Mouse (Mus musculus): Measurements from ENCODE around the gene Poln. TPM values are rescaled to one million over a fixed set of nuclear protein-coding genes. Genes with fewer than 3 reads are reported as not detected.
A peak's percentile ranks its signal among the peaks of the same experiment; 100 is the strongest.

Poln gene
- polyA plus RNA-seq, 1 experiment from 2014 or later = 0.61 TPM

GRCm38 (mm10) chr5:34185791-34186190 lies 16.5 kb upstream of the Poln start:
- Histone ChIP-seq H3K4me2 (replicated peaks) (peak overlapping the region; percentile 87), H3K4me3 (peak overlapping the region; percentile 94), H3K9ac (peak overlapping the region; percentile 82), H3K27me3 (replicated peaks) (no peaks in the 10 kb centered on the region), H3K27ac (no peak overlapping the region), H3K36me3 (peaks cover 14% of the 10 kb centered on the region), H3K9me3 (no peaks in the 10 kb centered on the region), H3K4me1 (peaks cover 35% of the 10 kb centered on the region)
- no peak for ATAC-seq (ENCODE audit: low FRiP score, low read depth)

- Histone ChIP-seq H3K27ac (no peak overlapping the region), H3K9me3 (no peaks in the 10 kb centered on the region), H3K9ac (0 out of 2 replicates have a peak overlapping the region, but pooled peaks have one; percentile 0), H3K4me3 (no peak overlapping the region), H3K4me1 (peaks cover 35% of the 10 kb centered on the region), H3K36me3 (peaks cover 19% of the 10 kb centered on the region), H3K27me3 (replicated peaks) (no peaks in the 10 kb centered on the region), H3K4me2 (replicated peaks) (peak overlapping the region; percentile 87)
- 97% methylated on average over 1 of the region's 1 CpGs for WGBS
- ATAC-seq (ENCODE audit: low FRiP score, low read depth) = no peak
Observed at GRCm38 (mm10) chr5:34185051-34185580, 15.9 kb upstream of the Poln start.

- Histone ChIP-seq H3K4me2 (replicated peaks) (peak overlapping the region; percentile 9; the same call in 1 of the 2 replicates), H3K9ac (no peak overlapping the region)
Observed at GRCm38 (mm10) chr5:34183976-34184375, 14.7 kb upstream of the Poln start.

DNA sequence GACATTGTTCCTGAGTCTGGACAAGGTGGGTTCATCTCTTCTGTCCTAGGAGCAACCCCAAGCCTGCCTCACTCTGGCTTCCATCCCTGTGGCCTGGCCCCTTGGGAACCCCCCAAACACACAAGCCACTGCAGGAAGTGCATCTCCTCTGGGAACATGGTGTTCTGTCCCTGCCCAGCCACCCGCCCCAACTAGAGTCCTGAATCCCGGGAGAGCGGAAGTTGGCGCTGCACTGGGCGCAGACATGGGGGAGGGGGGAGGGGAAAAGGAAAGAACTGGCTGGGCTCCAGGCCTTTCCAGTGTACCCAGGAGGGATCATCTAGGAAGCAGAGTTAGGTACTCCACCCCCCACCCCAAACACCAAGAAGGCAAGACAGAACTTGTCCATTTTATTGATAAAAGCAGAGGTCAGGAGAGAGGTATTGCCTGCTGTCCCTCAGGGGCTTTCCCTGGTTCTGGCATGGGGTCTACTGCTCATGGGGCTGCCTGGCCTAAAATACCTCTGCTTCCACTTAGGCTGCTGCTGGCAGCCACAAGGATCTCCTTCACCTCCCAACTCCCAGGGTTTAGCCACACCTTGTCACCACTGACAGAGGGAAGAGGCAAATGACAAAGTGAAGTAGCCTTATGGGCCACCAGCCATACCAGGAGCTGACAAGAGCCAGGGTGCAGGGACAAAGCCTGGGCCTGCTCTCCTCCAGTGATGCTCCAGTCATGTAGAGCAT lies 14.1 kb upstream of the Poln start:
- Histone ChIP-seq H3K4me3 (no peak overlapping the region), H3K36me3 (peaks cover 28% of the 10 kb centered on the region), H3K4me1 (peaks cover 32% of the 10 kb centered on the region), H3K9ac (no peak overlapping the region), H3K9me3 (no peaks in the 10 kb centered on the region), H3K27me3 (replicated peaks) (no peaks in the 10 kb centered on the region), H3K4me2 (replicated peaks) (no peak overlapping the region), H3K27ac (no peak overlapping the region)
- WGBS = 87% methylated on average over 5 of the region's 5 CpGs
- no peak for ATAC-seq (ENCODE audit: low FRiP score, low read depth)

More at GRCm38 (mm10) chr5:34183976-34184375, 14.7 kb upstream of the Poln start:
- H3K4me1 ChIP-seq = peaks cover 35% of the 10 kb centered on the region
- ATAC-seq (ENCODE audit: low FRiP score, low read depth) = no peak
- H3K9me3 ChIP-seq = no peaks in the 10 kb centered on the region
- H3K27me3 ChIP-seq (replicated peaks) = no peaks in the 10 kb centered on the region
- no peak overlapping the region for H3K4me3 ChIP-seq
- peaks cover 22% of the 10 kb centered on the region for H3K36me3 ChIP-seq
- 91% methylated on average over 3 of the region's 3 CpGs for WGBS
- H3K27ac ChIP-seq = no peak overlapping the region

DNA sequence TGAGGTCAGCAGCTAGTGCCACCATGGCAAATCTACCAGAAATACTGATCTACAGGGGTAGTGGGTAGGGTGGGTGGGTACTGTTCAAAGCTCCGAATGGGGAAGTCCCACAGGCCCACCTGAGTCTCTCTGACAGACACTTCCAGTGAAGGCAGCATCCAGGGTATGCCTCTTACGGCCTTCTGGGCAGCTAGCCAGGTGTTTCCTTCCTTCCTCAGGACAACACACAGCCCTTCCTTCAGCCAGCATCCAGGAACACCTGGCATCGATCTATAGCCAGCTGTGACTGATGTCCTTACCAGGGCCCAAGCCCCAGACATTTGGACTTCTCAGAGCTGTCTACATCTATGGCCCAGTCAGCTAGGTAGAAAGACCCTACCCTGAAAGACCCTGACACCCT lies 13.2 kb upstream of the Poln start:
- H3K4me1 ChIP-seq = peaks cover 29% of the 10 kb centered on the region
- no peak overlapping the region for H3K4me2 ChIP-seq (replicated peaks)
- WGBS = 87% methylated on average over 3 of the region's 3 CpGs
- no peaks in the 10 kb centered on the region for H3K9me3 ChIP-seq
- H3K36me3 ChIP-seq = peaks cover 36% of the 10 kb centered on the region
- no peaks in the 10 kb centered on the region for H3K27me3 ChIP-seq (replicated peaks)
- no peak overlapping the region for H3K27ac ChIP-seq
- no peak overlapping the region for H3K4me3 ChIP-seq
- ATAC-seq (ENCODE audit: low FRiP score, low read depth) = no peak
- H3K9ac ChIP-seq = 0 out of 2 replicates have a peak overlapping the region, but pooled peaks have one; percentile 8

DNA sequence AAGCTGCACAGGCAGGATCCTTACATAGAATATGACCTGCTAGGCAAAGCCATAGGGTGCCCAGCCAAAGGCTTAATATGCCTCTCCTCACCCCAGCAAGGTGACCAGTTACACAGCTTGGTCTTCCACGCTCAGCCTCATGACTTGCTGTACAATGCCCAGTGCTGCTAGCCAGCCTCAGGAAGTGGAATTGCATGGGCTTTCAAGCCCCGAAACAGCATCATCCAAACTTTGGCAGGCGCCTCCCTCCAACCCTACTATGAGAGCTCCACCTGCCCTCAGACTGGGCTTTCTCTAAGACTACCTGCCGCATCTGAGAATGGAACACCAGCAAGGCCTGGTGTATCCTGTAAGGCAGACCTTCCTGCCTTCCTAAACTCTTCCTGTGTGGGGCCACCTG lies 8.6 kb upstream of the Poln start:
- Histone ChIP-seq H3K27ac (no peak overlapping the region), H3K9me3 (no peaks in the 10 kb centered on the region), H3K4me3 (no peak overlapping the region), H3K36me3 (peaks cover 73% of the 10 kb centered on the region), H3K4me1 (0 out of 2 replicates have a peak, but pooled peaks cover under 1% of the 10 kb centered on the region), H3K27me3 (replicated peaks) (no peaks in the 10 kb centered on the region), H3K4me2 (replicated peaks) (no peak overlapping the region), H3K9ac (no peak overlapping the region)
- WGBS = 94% methylated on average over 4 of the region's 4 CpGs
- no peak for ATAC-seq (ENCODE audit: low FRiP score, low read depth)

GRCm38 (mm10) chr5:34177091-34177490 lies 7.8 kb upstream of the Poln start:
- WGBS = 100% methylated on average over 2 of the region's 2 CpGs
- no peak for ATAC-seq (ENCODE audit: low FRiP score, low read depth)
- H3K27me3 ChIP-seq (replicated peaks) = no peaks in the 10 kb centered on the region

DNA sequence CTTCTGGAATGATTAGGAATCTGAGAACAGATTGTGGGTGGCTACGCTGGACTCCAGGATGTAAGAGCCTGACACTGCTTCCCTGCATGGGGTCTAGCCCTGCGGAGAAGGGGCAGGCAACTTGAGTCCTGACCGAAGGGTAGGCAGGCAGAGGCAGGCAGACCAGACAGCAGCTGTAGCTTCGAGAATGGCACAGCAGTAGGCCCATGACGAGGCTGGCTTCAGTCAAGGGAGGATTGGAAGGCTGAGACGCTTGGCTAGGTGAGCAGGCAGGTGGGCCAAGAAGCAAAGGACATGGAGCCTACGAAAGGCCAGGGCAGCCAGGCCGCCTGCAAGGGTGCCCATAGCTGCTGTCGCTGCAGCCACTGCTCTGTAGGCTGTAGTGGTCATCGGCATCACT lies 7.4 kb upstream of the Poln start:
- H3K4me2 ChIP-seq (replicated peaks) = no peak overlapping the region
- no peaks in the 10 kb centered on the region for H3K9me3 ChIP-seq
- no peaks in the 10 kb centered on the region for H3K4me1 ChIP-seq
- no peak for ATAC-seq (ENCODE audit: low FRiP score, low read depth)
- 80% methylated on average over 10 of the region's 10 CpGs for WGBS
- no peaks in the 10 kb centered on the region for H3K27me3 ChIP-seq (replicated peaks)
- peaks cover 65% of the 10 kb centered on the region for H3K36me3 ChIP-seq
- H3K9ac ChIP-seq = no peak overlapping the region
- H3K27ac ChIP-seq = no peak overlapping the region
- H3K4me3 ChIP-seq = no peak overlapping the region

More at GRCm38 (mm10) chr5:34177091-34177490, 7.8 kb upstream of the Poln start:
- Histone ChIP-seq H3K36me3 (peaks cover 67% of the 10 kb centered on the region), H3K27ac (no peak overlapping the region), H3K9ac (no peak overlapping the region), H3K9me3 (no peaks in the 10 kb centered on the region), H3K4me2 (replicated peaks) (no peak overlapping the region), H3K4me1 (no peaks in the 10 kb centered on the region), H3K4me3 (no peak overlapping the region)

DNA sequence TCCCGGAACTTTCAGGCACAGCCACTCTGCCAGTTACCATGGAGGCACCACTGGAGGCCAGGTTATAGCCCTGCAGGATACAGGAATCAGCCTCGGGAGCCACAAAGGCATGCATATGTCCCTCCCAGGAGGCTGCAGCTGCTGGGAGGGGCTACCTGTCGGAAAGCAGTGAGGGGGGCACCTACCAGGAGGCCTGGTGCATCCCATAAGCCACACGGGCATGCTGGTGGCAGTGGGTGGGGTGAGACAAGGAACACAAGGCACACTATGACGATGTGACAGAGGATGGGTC lies 6.1 kb upstream of the Poln start:
- Histone ChIP-seq H3K9me3 (no peaks in the 10 kb centered on the region), H3K36me3 (peaks cover 62% of the 10 kb centered on the region), H3K27ac (no peak overlapping the region), H3K4me2 (replicated peaks) (no peak overlapping the region), H3K4me1 (no peaks in the 10 kb centered on the region; the same call in 1 of the 2 replicates), H3K27me3 (replicated peaks) (no peaks in the 10 kb centered on the region), H3K4me3 (no peak overlapping the region), H3K9ac (no peak overlapping the region)
- ATAC-seq (ENCODE audit: low FRiP score, low read depth) = no peak
- WGBS = 12% methylated on average over 5 of the region's 5 CpGs

DNA sequence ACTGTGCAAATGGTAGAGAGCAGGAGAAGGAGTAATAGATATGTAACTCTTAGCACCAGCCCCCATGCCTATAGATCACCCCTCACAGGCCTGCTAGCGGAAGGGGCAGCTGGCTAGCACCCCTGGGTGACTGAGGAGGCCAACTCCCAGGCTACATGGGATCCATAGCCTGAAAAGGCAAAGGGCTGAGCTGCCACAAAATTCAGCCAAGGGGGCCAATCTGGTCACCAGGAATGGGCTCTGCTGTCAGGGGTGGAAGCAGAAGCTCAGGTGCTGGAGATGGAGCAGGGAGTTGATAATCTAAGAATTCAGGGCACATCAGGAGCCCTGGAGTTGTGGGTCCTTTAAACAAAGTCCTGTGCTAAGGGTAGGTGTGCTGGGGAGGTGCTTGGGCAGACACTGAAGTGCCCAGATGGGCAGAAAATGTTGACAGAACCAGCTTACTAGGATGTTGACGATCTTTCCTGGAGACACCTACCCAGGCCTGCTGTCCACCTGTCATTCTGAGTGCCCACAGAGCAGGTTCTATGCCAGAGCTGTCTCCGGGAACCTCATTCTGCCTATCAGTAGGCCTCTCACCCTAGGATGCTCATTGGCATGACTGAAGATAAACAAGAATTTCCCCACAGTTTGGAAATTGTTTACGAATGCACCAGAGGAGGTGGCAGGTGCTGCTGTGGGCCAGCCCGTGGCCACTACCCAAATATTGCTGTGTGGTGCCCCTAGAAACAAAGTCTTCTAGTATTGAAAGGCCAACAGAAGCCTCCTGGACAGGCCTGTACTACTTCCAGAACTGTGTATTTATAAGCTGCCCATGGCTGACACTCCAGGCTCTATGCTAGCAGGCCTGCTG lies 5.5 kb upstream of the Poln start:
- Histone ChIP-seq H3K9ac (no peak overlapping the region), H3K27me3 (replicated peaks) (no peaks in the 10 kb centered on the region), H3K4me1 (no peaks in the 10 kb centered on the region; the same call in 1 of the 2 replicates), H3K4me3 (no peak overlapping the region), H3K4me2 (replicated peaks) (no peak overlapping the region), H3K36me3 (peaks cover 57% of the 10 kb centered on the region), H3K9me3 (no peaks in the 10 kb centered on the region), H3K27ac (no peak overlapping the region)
- 65% methylated on average over 5 of the region's 5 CpGs for WGBS
- ATAC-seq (ENCODE audit: low FRiP score, low read depth) = no peak

DNA sequence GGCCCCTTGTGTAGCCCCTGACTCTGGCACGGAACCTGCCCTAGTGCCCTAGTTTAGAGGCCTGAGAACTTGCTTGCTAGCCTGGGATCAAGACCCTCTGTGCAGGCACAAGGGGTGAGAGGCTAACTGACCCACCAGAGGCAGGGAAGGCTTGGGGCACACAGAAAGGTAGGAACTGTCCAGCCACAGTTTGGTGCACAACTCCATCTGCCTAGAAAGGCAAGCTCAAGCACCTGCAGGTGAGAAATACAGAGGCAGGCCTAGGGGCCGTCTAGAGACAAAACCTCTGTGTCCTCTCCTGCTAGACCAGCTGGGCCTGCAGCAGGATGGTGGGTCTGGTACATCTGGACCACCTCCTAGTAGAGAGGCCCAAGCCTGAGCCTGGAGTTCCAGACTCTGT lies 4.8 kb upstream of the Poln start:
- peaks cover 57% of the 10 kb centered on the region for H3K36me3 ChIP-seq
- 90% methylated on average over 2 of the region's 2 CpGs for WGBS

DNA sequence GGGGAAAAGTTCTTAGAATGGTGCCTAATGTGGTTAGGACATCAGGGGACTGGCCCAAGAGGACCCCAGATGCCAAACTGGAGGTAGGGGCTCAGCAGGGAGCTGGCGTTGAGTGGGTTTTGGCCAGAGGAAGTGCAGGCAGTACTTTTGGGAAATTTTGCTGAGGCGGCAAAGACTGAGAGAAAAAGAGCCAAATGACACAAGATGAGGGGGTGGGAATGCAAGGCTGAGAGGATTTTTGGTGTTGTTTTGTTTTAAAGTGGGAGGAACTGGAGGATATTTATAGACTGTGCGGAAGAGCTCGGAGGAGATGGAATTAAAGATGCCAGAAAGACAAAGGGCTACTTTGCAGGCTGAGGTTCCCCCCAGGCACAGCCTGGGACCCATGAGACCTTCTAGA lies 1.5 kb upstream of the Poln start:
- no peak for ATAC-seq (ENCODE audit: low FRiP score, low read depth)
- no peaks in the 10 kb centered on the region for H3K9me3 ChIP-seq
- H3K4me1 ChIP-seq = peaks cover 4% of the 10 kb centered on the region; the same call in 1 of the 2 replicates
- H3K27me3 ChIP-seq (replicated peaks) = no peaks in the 10 kb centered on the region
- no peak overlapping the region for H3K4me2 ChIP-seq (replicated peaks)
- 78% methylated on average over 4 of the region's 4 CpGs for WGBS
- H3K4me3 ChIP-seq = no peak overlapping the region
- peaks cover 27% of the 10 kb centered on the region for H3K36me3 ChIP-seq
- H3K9ac ChIP-seq = no peak overlapping the region
- no peak overlapping the region for H3K27ac ChIP-seq

More for the DNA sequence above, 4.8 kb upstream of the Poln start:
- no peaks in the 10 kb centered on the region for H3K27me3 ChIP-seq (replicated peaks)
- no peak overlapping the region for H3K4me2 ChIP-seq (replicated peaks)
- ATAC-seq (ENCODE audit: low FRiP score, low read depth) = no peak
- H3K9ac ChIP-seq = no peak overlapping the region
- H3K4me3 ChIP-seq = no peak overlapping the region
- no peaks in the 10 kb centered on the region for H3K9me3 ChIP-seq
- no peaks in the 10 kb centered on the region; the same call in 1 of the 2 replicates for H3K4me1 ChIP-seq
- H3K27ac ChIP-seq = no peak overlapping the region
